Mouse (Mus musculus): ENCODE data around the gene Ano6.

Ano6 gene

GRCm38 (mm10) chr15:95920047-95920446 is 129.4 kb downstream of the Ano6 start:
- DNase-seq (ENCODE audit: inconsistent age in 2 of 2, low spot score in 1 of 2): no peak

DNA sequence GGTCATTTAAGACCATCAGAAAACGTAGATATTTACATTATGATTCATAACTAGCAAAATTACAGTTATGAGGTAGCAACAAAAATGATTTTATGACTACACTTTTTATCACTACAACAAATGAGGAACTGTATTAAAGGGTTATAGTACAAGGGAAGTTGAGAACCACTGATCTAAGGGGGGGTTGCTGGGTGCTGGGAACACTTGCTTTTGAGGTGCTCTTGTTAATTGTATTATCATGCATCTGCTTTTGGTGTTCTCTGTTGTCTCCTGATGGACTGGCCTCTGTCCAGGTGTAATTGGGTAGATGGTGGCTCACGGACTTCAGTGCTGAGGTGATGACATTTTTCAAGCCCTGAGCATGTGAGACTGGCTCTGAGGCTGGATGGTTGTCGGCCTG is 130.4 kb downstream of the Ano6 start:
- DNase-seq (ENCODE audit: inconsistent age in 2 of 2, low spot score in 1 of 2): no peak

DNA sequence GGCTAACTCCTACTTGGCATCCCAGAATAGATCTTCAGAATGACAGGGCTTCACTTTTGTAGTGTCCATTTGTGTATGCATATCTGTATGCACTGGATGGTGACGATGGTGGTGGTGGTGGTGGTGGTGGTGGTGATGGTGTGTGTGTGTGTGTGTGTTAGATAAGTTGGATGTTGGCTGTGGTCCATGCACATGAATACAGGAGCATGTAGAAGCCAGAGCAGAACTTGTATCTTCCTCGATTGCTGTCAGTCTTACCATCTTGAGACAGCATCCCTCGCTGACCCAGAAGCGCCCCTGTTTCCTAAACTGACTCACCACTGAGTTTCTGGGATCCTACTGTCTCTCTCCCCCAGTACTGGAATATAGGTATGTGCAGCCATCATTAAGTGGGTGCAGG is 131.0 kb downstream of the Ano6 start:
- DNase-seq (ENCODE audit: inconsistent age in 2 of 2, low spot score in 1 of 2): no peak

- no peak for DNase-seq (ENCODE audit: inconsistent age in 2 of 2, low spot score in 1 of 2)
Observed at GRCm38 (mm10) chr15:95922558-95922957, 131.9 kb downstream of the Ano6 start.

- no peak for DNase-seq (ENCODE audit: inconsistent age in 2 of 2, low spot score in 1 of 2)
Observed at GRCm38 (mm10) chr15:95925334-95925986, 134.8 kb downstream of the Ano6 start.

DNA sequence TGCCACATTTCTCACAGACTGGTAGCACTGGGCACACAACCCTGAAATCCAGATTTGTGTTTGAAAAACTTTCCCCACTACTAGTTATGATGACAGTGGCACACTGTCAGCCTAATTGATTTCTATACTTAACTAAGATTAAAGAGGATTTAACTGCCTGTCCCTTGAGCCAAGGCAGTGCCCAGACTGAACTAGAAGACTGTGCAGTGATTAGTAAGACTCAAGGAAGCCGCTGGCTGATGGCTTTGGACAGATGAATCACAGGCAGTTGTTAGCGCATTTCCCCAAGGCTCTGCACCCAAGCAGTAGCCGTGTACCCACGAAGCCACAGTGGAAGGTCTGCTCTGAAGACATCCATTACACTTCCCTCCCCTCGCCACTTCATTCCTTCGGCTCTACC is 138.4 kb downstream of the Ano6 start:
- DNase-seq (ENCODE audit: inconsistent age in 2 of 2, low spot score in 1 of 2): no peak

- DNase-seq (ENCODE audit: inconsistent age in 2 of 2, low spot score in 1 of 2): no peak
Observed at GRCm38 (mm10) chr15:95931013-95931775, 140.6 kb downstream of the Ano6 start.

- DNase-seq (ENCODE audit: inconsistent age in 2 of 2, low spot score in 1 of 2): peak in 1 of 2 experiments; percentile 55
Observed at GRCm38 (mm10) chr15:95932358-95932757, 141.7 kb downstream of the Ano6 start.

DNA sequence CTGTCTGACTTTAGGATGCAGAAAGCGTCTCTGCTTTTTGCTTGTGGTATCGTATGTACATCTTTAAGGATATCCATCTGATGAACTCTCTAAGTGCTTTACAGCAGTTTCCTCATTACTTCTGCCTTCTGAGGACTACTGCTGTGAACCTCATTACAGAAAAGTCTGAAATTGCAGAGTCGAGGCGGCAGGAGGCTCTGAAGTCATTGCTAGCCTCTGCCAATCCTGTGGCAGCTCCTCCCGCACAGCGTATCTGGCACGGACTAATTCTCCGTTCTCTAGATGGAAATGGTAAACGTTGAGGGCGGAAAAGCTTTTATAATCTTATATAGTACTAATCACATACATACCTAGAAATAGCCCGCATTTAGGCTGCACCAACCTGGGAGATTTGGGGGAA is 144.5 kb downstream of the Ano6 start:
- no peak for DNase-seq (ENCODE audit: inconsistent age in 2 of 2, low spot score in 1 of 2)

- peak in 1 of 2 experiments; percentile 53 for DNase-seq (ENCODE audit: inconsistent age in 2 of 2, low spot score in 1 of 2)
Observed at GRCm38 (mm10) chr15:95943470-95943869, 152.8 kb downstream of the Ano6 start.

DNA sequence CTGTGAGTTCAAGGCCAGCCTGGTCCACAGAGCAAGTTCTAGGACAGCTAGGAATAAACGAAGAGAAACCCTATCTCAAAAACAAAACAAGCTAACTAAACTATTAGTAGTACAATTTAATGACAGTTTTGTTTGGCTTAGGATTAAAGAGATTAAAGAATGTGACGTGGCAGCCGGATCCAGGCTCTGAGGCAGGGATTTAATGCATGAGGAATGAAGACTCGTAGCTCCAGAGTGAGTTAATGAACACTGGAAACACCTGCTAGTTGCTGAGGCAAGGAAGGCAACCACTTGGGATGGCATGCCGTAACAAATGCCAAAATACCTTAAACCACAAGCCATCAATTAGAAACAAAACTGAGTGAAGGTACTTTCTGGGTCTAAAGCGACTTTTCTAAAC is 153.7 kb downstream of the Ano6 start:
- no peak for DNase-seq (ENCODE audit: inconsistent age in 2 of 2, low spot score in 1 of 2)

DNA sequence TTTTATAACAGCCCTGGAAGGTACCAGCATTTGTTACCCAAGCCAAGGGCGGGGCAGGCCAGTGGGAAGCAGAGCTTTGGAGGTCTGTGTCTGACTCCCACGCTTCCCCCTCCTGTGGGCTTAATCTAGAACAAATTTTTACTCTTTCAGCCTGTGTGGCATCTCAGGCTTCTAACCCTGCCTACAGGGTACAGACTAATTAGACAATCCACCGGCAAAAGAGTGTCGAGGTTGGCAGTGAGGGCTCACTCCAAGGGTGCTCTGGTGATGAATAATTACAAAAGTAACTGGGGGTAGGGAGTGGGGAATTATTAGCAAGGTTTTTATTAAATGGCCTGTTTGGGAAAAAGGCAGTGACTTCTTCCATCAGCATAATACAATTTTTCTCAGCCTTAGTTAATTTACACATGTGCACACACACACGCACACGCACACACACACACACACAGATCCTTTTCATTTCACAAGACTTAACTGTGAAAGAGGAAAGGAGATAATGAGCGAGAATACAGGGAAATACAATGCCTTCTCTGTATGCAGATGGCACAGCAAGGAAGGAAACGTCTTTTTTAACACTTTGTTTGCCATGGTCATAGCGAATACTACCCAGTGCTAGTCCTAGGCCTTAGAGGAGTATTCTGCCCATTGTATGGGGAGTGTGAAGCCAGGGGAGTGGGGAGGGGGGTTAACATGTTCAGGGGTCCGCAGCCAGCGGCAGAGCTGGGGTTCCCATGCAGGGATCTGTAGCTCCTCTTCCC is 155.5 kb downstream of the Ano6 start:
- no peak for DNase-seq (ENCODE audit: inconsistent age in 2 of 2, low spot score in 1 of 2)

DNA sequence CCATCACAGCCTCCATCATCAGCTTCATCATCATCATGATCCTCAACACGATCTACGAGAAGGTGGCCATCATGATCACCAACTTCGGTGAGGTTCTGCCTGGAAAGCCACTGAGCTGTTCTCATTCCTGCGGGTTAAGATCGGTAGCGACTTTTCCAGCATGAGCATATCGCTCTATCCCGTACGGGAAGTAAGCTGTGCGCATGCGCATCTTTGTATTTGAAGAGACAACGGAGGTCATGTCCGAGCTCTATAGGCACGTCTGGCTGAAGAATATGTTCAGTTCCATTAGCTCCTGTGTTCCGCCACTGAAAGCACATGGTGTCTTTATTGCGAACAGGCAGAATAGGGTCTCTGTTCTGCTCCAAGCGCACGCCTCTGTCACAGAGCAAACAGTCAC is 157.8 kb downstream of the Ano6 start:
- DNase-seq (ENCODE audit: inconsistent age in 2 of 2, low spot score in 1 of 2): no peak

- DNase-seq (ENCODE audit: inconsistent age in 2 of 2, low spot score in 1 of 2): no peak
Observed at GRCm38 (mm10) chr15:95949336-95949735, 158.7 kb downstream of the Ano6 start.

DNA sequence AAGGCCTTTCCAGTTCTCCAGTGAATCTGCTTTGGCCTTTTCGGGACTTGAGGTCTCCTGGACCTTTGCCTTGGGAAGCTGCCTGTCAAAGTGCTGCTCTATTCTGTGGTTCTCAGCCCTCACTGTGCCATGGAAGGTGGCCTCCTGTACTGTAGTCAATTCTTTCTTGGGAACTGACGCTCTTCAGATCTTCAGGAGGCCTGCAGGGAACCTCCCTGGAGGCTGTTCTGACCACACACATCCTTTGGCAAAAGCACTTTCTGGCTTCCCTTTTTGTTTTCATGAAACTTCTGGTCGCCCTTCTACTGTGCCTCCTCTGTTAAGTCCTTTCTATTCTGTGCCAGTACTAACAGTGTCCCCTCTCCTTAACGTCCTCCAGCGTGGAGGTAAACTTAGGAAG is 160.9 kb downstream of the Ano6 start:
- DNase-seq (ENCODE audit: inconsistent age in 2 of 2, low spot score in 1 of 2): peak; percentile 11 to 57

- DNase-seq (ENCODE audit: inconsistent age in 2 of 2, low spot score in 1 of 2): no peak
Observed at GRCm38 (mm10) chr15:95956692-95957091, 166.0 kb downstream of the Ano6 start.

GRCm38 (mm10) chr15:95962411-95963123 is 171.9 kb downstream of the Ano6 start:
- DNase-seq (ENCODE audit: inconsistent age in 2 of 2, low spot score in 1 of 2): no peak

GRCm38 (mm10) chr15:95963124-95963482 is 172.5 kb downstream of the Ano6 start:
- no peak for DNase-seq (ENCODE audit: inconsistent age in 2 of 2, low spot score in 1 of 2)

DNA sequence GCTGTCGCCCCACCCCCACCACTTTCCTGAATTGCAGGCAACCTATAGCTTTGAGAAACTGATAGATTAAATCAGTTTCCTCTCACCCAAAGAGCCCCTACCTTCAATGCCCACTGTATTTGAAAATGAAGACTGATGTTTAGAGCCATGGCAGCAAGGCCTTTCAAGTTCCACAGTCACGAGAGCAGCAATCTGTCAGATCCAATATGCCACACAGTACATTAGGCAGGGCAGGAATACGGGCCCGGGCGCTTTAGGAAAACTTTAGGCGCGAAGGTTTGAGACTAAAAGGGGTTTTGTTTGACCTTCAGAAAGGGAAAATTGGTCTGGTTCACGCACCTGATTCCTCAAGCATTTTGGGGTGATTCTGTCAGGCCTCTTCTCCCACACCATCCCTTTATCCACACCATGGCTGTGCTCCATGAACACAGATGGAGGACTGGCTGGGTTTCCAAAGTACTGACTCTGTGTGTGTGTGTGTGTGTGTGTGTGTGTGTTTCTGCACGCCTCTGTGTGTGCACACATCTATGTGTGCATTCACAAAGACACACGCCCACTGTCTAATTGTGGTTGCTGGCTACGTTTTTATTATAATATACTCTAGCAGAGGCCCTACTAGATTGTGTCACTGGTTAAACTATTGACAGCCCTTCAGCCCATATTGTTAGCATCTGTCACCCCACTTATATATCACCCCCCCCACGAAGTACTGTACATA is 173.0 kb downstream of the Ano6 start:
- no peak for DNase-seq (ENCODE audit: inconsistent age in 2 of 2, low spot score in 1 of 2)

- no peak for DNase-seq (ENCODE audit: inconsistent age in 2 of 2, low spot score in 1 of 2)
Observed at GRCm38 (mm10) chr15:95964251-95964561, 173.6 kb downstream of the Ano6 start.

GRCm38 (mm10) chr15:95966979-95967378 is 176.3 kb downstream of the Ano6 start:
- no peak for DNase-seq (ENCODE audit: inconsistent age in 2 of 2, low spot score in 1 of 2)
